Mouse (Mus musculus) neural tube, embryonic 15.5 days (tissue): Measurements from ENCODE around the gene Arhgap4. TPM values are rescaled to one million over a fixed set of nuclear protein-coding genes. Genes with fewer than 3 reads are reported as not detected.
A peak's percentile ranks its signal among the peaks of the same experiment; 100 is the strongest.

Experiments
- ATAC-seq: fragments of 200-750 bp; cut with Nextera tagmentation; 2 replicates; pipeline ENCODE4 v1.8.0; 2017; ENCODE audit warnings: mild to moderate bottlenecking, moderate TSS enrichment, moderate library complexity; ENCODE audit not compliant: low FRiP score
- H3K27ac ChIP-seq: fragments of 300-500 bp; sonication (generic); replicated peaks from 2 replicates; pipeline ENCODE4 v1.5.1; 2015; ENCODE audit warnings: mild to moderate bottlenecking, inconsistent platforms
- H3K27me3 ChIP-seq: fragments of 300-500 bp; sonication (generic); replicated peaks from 2 replicates; pipeline ENCODE4 v1.6.1; 2015; ENCODE audit warnings: inconsistent platforms
- H3K36me3 ChIP-seq: fragments of 300-500 bp; sonication (generic); 2 replicates; pipeline ENCODE4 v1.6.1; 2015; ENCODE audit warnings: inconsistent platforms
- H3K4me1 ChIP-seq: fragments of 300-500 bp; sonication (generic); 2 replicates; pipeline ENCODE4 v1.6.1; 2015; ENCODE audit warnings: inconsistent platforms
- H3K4me2 ChIP-seq: fragments of 300-500 bp; sonication (generic); 2 replicates; pipeline ENCODE4 v1.6.1; 2015; ENCODE audit warnings: inconsistent platforms, mild to moderate bottlenecking, moderate library complexity
- H3K4me3 ChIP-seq: fragments of 300-500 bp; sonication (generic); replicated peaks from 2 replicates; pipeline ENCODE4 v1.5.1; 2015; ENCODE audit warnings: mild to moderate bottlenecking, inconsistent platforms
- H3K9ac ChIP-seq: fragments of 300-500 bp; sonication (generic); replicated peaks from 2 replicates; pipeline ENCODE4 v1.6.1; 2015; ENCODE audit warnings: mild to moderate bottlenecking, inconsistent platforms
- H3K9me3 ChIP-seq: fragments of 300-500 bp; sonication (generic); replicated peaks from 2 replicates; pipeline ENCODE4 v1.6.1; 2016; ENCODE audit warnings: inconsistent platforms
- WGBS: fragments of 180-500 bp; shearing (Covaris S2); methylation state at CpG from one replicate; pipeline ENCODE4 v1.1.7; 2015; ENCODE audit warnings: mixed read lengths; 5-methylcytosine and 5-hydroxymethylcytosine counted together
- polyA plus RNA-seq: library from polyadenylated mRNA; unstranded; fragments of >200 nt; fragmentation: Nextera tagmentation; extraction: Ambion mirVana; gene quantifications from 2 replicates; pipeline ENCODE4 v1.2.1, GENCODE M21; 2015

Gene Arhgap4
- polyA plus RNA-seq, 1 experiment from 2014 or later, result 3.9 TPM

DNA sequence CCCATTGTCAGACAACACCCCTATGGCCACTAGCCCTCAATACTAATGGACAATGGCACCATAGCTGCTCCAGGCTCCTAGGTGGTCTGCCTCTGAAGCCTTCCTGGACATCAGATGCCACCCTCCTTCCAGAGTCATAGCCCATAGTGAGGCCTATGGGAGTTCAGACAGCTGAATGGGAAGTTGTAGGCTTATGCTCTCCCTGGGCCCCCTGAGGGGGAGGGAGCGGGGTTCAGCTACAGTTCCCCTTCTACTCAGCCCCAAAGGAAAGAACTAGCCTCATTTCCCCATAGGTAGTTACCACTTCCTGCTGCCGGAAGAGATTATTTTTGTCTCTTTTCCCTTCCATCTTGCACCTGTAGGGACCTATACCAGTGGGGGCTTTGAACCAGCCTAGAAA, 10.1 kb downstream of the Arhgap4 start:
- WGBS, result 81% methylated on average over 2 of the region's 2 CpGs
- ATAC-seq, result no peak
- H3K36me3 ChIP-seq, result no peaks in the 10 kb centered on the region

DNA sequence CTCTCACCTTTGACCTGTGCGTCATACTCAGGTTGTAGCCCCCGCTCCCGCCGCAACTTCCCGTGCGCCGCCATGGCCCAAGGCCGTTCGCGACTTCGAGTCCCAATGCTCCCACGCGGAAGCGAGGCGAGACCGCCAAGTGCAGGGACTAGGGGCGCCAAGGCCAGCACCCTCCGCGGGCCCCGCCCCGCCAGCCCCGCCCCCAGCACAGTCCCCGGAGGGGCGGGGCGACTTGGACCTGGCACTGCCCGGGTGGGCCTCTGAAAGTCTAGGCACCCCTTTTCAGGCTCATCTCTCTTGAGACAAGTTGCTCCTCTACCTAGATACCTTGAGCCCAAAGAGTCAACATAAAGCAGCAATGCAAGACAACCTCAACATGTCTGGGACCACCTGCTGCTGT, 10.5 kb downstream of the Arhgap4 start:
- peak overlapping the region; percentile 6; the same call in 1 of the 2 replicates for H3K4me3 ChIP-seq

More for the DNA sequence above, 10.1 kb downstream of the Arhgap4 start:
- H3K27ac ChIP-seq, result no peak overlapping the region
- H3K9me3 ChIP-seq, result no peaks in the 10 kb centered on the region
- no peak overlapping the region for H3K9ac ChIP-seq
- no peak overlapping the region for H3K4me3 ChIP-seq
- H3K4me2 ChIP-seq, result no peak overlapping the region
- H3K27me3 ChIP-seq, result no peaks in the 10 kb centered on the region
- 0 out of 2 replicates have a peak, but pooled peaks cover 4% of the 10 kb centered on the region for H3K4me1 ChIP-seq

DNA sequence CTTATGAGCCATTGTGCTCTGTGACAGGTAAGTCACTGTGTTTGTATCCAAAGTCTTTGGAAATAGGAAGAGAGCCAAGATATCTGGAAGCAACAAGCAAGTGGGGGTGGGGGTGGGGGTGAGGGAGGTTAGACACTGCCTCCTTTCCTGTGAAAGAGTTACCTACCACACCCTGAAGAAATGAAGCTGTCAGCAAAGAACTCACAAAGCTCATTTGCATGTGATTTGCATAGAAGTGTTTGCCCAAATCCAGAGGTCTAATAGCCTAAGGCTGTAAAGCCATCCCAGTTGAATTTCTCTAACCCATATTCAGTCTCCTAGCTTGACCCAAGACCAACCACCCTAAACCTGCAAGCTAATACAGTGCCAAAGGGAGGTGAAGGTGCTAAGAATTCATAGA, 11.2 kb downstream of the Arhgap4 start:
- Histone ChIP-seq H3K4me3 (no peak overlapping the region), H3K27ac (no peak overlapping the region), H3K9me3 (no peaks in the 10 kb centered on the region), H3K4me1 (0 out of 2 replicates have a peak, but pooled peaks cover 4% of the 10 kb centered on the region), H3K4me2 (no peak overlapping the region), H3K27me3 (no peaks in the 10 kb centered on the region), H3K9ac (no peak overlapping the region), H3K36me3 (no peaks in the 10 kb centered on the region)
- ATAC-seq, result no peak

More for the DNA sequence above, 10.5 kb downstream of the Arhgap4 start:
- H3K4me2 ChIP-seq, result peak overlapping the region; percentile 39
- no peak overlapping the region for H3K9ac ChIP-seq
- 31% methylated on average over 24 of the region's 26 CpGs for WGBS
- no peaks in the 10 kb centered on the region for H3K9me3 ChIP-seq
- no peaks in the 10 kb centered on the region for H3K27me3 ChIP-seq
- H3K36me3 ChIP-seq, result no peaks in the 10 kb centered on the region
- ATAC-seq, result no peak
- H3K4me1 ChIP-seq, result 0 out of 2 replicates have a peak, but pooled peaks cover 4% of the 10 kb centered on the region
- H3K27ac ChIP-seq, result no peak overlapping the region

DNA sequence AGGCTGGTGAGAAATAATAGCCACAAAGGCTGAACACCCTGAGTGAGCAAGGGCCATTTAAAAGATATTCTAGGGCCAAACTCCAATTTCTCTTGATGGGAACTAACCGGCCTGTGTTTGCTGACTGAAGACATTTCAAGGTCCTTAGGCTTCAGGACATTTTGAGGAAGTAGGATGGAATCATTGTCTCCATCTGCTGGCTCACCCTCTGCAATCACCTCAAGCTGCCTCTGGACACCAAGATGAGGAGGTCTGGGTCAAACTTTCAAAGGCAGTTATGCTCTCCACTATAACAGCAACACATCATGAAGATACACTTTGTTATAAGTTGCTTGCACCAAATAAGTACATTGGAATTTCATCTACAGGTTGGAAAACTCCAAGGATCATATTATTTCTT, 11.6 kb downstream of the Arhgap4 start:
- no peaks in the 10 kb centered on the region for H3K9me3 ChIP-seq
- ATAC-seq, result no peak
- H3K27ac ChIP-seq, result no peak overlapping the region
- no peaks in the 10 kb centered on the region for H3K27me3 ChIP-seq
- WGBS, result 90% methylated on average over 1 of the region's 1 CpGs
- H3K4me1 ChIP-seq, result 0 out of 2 replicates have a peak, but pooled peaks cover 4% of the 10 kb centered on the region
- H3K36me3 ChIP-seq, result no peaks in the 10 kb centered on the region
- no peak overlapping the region for H3K4me2 ChIP-seq
- no peak overlapping the region for H3K4me3 ChIP-seq
- no peak overlapping the region for H3K9ac ChIP-seq

DNA sequence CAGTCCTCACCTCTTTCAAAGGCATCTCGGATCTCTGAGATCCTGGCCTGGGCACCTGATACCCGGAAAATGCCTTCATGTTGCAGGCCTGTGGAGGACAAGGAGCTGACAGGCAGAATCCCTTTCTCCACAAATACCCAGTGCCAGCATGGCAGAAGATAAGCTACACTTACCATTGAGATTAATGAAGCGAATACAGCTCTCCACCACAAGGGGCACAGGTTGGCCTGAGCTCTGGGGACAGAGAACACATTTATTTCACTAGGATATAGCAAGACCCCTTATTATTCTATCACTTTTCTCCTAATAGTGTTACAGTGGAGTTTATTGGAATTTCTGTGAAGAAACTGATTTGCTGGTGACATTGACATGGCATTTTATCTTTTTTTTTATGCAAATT, 23.7 kb downstream of the Arhgap4 start:
- Histone ChIP-seq H3K4me1 (no peaks in the 10 kb centered on the region), H3K27me3 (no peaks in the 10 kb centered on the region), H3K9me3 (no peaks in the 10 kb centered on the region), H3K4me2 (no peak overlapping the region), H3K27ac (no peak overlapping the region), H3K36me3 (no peaks in the 10 kb centered on the region), H3K4me3 (no peak overlapping the region), H3K9ac (no peak overlapping the region)
- WGBS, result 77% methylated on average over 3 of the region's 3 CpGs
- ATAC-seq, result no peak

DNA sequence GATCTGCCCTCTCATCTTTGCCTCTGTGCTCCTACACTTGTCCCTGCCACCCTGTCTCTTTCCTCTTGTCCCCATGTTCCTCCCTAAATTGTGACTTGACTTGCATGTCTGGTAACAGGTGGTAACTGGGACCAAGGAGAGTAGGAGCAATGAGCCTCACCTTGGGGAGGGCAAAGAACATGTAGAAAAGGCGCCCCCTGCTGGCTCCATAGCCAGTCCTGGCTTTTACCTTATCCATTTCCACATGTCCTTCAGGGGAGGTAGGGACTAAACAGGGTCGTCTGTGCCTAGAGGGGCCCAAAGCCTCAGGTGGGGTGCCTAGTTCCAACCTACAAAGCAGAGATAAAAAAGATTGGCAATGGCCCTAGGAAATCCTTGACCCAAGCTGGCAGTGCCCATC, 26.0 kb downstream of the Arhgap4 start, which contains the start of gene L1cam:
L1cam (minus strand) TSS at position 387 of the 400 bp plus-strand sequence.
- Histone ChIP-seq H3K4me1 (no peaks in the 10 kb centered on the region), H3K27me3 (no peaks in the 10 kb centered on the region), H3K9me3 (no peaks in the 10 kb centered on the region), H3K27ac (no peak within 1 kb of the TSS), H3K4me3 (no peak within 1 kb of the TSS), H3K9ac (no peak within 1 kb of the TSS), H3K4me2 (no peak within 1 kb of the TSS), H3K36me3 (no peaks in the 10 kb centered on the region)
- WGBS, result 30% methylated on average over 2 of the region's 2 CpGs
- ATAC-seq, result no peak

DNA sequence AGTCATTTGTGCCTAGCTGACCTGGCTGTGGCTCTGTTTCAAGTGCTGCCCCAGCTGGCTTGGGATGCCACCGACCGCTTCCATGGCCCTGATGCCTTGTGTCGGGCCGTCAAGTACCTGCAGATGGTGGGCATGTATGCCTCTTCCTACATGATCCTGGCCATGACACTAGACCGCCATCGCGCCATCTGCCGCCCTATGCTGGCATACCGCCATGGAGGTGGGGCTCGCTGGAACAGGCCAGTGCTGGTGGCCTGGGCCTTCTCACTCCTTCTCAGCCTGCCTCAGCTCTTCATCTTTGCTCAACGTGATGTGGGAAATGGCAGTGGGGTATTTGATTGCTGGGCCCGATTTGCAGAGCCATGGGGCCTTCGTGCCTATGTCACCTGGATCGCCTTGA, 28.8 kb downstream of the Arhgap4 start:
- no peaks in the 10 kb centered on the region for H3K4me1 ChIP-seq
- H3K4me2 ChIP-seq, result no peak overlapping the region
- H3K9ac ChIP-seq, result no peak overlapping the region
- no peak overlapping the region for H3K27ac ChIP-seq
- no peaks in the 10 kb centered on the region for H3K9me3 ChIP-seq
- no peaks in the 10 kb centered on the region for H3K36me3 ChIP-seq
- ATAC-seq, result no peak
- H3K27me3 ChIP-seq, result no peaks in the 10 kb centered on the region
- H3K4me3 ChIP-seq, result no peak overlapping the region
- 89% methylated on average over 14 of the region's 14 CpGs for WGBS

DNA sequence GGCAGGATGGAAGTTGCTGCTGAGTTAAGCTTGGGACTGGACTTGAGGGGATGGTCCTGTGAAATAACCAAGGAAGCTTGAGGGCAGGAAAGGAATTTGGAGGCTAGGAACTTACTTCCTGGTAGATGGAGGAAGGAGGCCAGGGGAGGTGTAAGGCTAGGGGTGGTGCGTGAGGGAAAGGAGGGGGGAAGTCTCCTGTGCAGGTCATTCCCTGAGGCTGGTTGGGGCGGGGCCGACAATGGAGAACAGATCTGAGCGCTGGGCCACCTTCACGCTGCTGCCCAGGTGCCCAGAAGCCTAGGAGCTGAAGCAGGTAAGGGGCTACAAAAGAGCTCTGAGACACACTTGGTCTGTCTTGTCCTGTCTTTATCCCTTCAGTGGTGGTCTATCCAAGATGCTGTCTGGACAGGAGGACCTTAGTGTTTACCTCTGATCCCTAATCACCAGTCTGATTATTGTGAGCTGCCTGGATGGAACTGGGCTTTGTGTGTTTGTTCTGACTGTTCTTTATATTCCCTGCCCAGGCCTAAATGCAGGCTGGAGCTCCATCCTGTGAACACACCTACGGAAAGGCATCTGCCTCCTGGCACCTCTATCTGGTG, 30.0 kb downstream of the Arhgap4 start, which contains the start of gene Avpr2:
Avpr2 (plus strand) TSS at position 552 of the 602 bp plus-strand sequence.
- Histone ChIP-seq H3K27ac (no peak within 1 kb of the TSS), H3K4me1 (no peaks in the 10 kb centered on the region), H3K27me3 (no peaks in the 10 kb centered on the region), H3K9me3 (no peaks in the 10 kb centered on the region), H3K9ac (no peak within 1 kb of the TSS), H3K4me2 (no peak within 1 kb of the TSS), H3K4me3 (no peak within 1 kb of the TSS), H3K36me3 (no peaks in the 10 kb centered on the region)
- 82% methylated on average over 6 of the region's 6 CpGs for WGBS
- ATAC-seq, result no peak

DNA sequence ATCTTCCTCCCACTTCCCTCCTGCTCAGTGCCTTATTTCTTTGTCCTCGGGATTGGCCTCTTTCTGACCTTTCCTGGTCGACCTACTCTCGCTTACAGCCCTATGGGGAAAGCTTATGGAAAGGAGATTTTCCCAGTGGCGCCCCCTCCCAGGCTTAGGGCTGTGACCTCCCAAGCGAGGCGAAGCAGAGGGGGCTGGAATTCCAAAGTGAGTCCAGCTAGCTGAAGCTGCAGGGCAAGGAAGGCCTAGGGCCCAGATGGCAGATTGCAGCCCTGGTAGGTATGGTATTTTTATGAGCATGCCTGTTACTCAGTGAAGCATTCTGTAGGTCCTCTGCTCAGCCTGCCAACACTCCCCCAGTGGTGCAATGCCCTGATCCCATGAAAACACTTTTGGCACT, 40.2 kb downstream of the Arhgap4 start:
- Histone ChIP-seq H3K9me3 (no peaks in the 10 kb centered on the region), H3K36me3 (no peaks in the 10 kb centered on the region), H3K4me3 (peak overlapping the region; percentile 55), H3K27ac (0 out of 2 replicates have a peak overlapping the region, but pooled peaks have one; percentile 67), H3K4me1 (peaks cover 12% of the 10 kb centered on the region; the same call in 1 of the 2 replicates), H3K27me3 (no peaks in the 10 kb centered on the region), H3K9ac (no peak overlapping the region), H3K4me2 (peak overlapping the region; percentile 60)
- 24% methylated on average over 6 of the region's 6 CpGs for WGBS
- ATAC-seq, result no peak

DNA sequence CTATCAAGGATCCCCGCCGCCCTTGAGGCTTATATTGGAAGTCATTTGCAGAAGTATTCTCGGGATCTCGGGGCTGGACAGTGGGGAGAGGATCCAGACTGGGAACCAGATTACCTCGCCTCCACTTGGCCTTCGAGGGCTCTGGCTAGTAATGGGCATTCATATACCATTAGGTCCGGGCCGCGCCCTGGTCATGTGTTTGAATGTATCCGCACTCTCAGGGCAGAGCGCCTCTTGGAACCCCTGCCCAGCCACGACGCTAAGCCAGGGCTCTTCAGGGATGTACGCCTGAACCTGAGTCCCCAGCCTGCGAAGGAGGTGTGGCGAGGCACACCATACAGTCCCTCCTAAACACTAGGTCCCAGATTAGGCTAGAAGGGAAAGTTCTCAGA, 40.6 kb downstream of the Arhgap4 start:
- Histone ChIP-seq H3K9ac (peak overlapping the region; percentile 58), H3K4me3 (peak overlapping the region; percentile 55), H3K4me1 (peaks cover 12% of the 10 kb centered on the region), H3K27ac (peak overlapping the region; percentile 67), H3K36me3 (no peaks in the 10 kb centered on the region), H3K9me3 (no peaks in the 10 kb centered on the region), H3K27me3 (no peaks in the 10 kb centered on the region), H3K4me2 (peak overlapping the region; percentile 60)
- 30% methylated on average over 16 of the region's 16 CpGs for WGBS
- peak; percentile 46 for ATAC-seq

DNA sequence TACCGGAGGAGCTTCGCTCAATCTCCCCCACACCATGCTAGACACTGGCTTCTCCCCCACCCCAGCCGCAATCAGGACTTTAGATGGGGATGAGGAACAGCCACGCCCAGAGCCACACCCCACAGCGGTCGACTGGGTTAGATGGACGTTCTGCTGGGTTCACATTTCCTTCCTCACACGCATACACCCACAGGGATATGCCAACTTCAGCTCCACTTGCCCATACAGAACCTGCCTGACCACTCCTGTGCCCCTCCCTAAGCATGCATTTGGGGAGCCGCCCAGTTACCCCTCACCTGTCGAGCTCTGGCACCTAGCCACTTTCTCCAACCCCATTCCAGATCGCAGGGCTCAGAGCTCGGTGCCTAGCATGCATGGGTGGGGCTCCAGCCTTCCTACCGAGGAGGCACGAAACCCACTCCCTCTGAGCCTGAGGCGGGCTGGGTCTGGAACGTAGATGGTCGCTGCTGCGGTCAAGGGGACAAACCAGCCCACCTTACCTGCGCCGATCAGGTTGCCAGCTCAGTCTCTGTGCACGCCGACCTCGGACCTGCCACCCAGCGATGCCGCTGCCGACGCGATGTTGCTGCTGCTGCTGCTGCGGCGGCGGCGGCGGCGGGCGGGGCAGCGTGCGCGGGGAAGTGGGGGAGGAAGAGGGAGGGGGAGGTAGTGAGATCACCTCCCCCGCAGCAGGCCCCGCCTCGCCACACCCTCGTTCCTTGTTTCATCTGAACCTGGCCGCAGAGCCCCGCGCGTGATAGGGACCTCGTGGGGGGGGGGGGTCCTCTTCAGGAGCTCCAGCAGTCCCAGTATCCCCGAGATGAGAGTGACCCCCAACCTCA, 41.3 kb downstream of the Arhgap4 start:
- 23% methylated on average over 31 of the region's 48 CpGs for WGBS
- Histone ChIP-seq H3K4me2 (peak overlapping the region; percentile 60), H3K9me3 (no peaks in the 10 kb centered on the region), H3K4me3 (peak overlapping the region; percentile 55), H3K27ac (peak overlapping the region; percentile 67), H3K4me1 (peaks cover 18% of the 10 kb centered on the region), H3K9ac (peak overlapping the region; percentile 58), H3K36me3 (no peaks in the 10 kb centered on the region), H3K27me3 (no peaks in the 10 kb centered on the region)
- peak; percentile 67 for ATAC-seq

DNA sequence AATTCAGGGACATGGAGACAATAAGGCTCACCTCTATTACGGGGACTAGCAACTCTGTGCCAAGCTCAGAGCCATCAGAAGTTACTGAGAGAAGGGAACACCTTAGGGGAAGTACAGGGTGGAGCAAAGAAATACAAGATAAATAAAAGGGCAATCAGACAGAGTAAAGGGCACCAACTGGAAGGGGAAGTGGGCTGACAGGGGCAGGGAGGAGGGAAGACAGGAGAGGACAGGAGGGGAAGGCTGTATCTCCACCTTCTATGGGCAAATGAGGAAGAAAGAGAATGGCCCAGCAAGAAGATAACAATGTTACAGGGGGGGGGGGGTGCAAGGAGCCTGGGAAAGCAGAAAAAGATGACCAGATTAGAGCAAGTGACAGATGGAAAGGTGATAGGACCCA, 44.7 kb downstream of the Arhgap4 start:
- H3K9me3 ChIP-seq, result no peaks in the 10 kb centered on the region
- no peak overlapping the region for H3K27ac ChIP-seq
- H3K27me3 ChIP-seq, result no peaks in the 10 kb centered on the region
- peaks cover 18% of the 10 kb centered on the region for H3K4me1 ChIP-seq
- H3K4me3 ChIP-seq, result no peak overlapping the region
- WGBS, result 79% methylated on average over 1 of the region's 1 CpGs
- H3K36me3 ChIP-seq, result no peaks in the 10 kb centered on the region
- ATAC-seq, result no peak
- no peak overlapping the region for H3K9ac ChIP-seq
- H3K4me2 ChIP-seq, result peak overlapping the region; percentile 32
